Mouse (Mus musculus) retina, postnatal 1 day (tissue): ENCODE measurements at regions not wholly inside any gene's neighbourhood (a gene's known extent, or its start where the extent isn't known, plus 50 kb on each side); places are given as distances from the start of the nearest gene placed in this dataset.

Experiments
- DNase-seq: peaks from one replicate; pipeline ENCODE4 v3.0.0-alpha.2; 2012

DNA sequence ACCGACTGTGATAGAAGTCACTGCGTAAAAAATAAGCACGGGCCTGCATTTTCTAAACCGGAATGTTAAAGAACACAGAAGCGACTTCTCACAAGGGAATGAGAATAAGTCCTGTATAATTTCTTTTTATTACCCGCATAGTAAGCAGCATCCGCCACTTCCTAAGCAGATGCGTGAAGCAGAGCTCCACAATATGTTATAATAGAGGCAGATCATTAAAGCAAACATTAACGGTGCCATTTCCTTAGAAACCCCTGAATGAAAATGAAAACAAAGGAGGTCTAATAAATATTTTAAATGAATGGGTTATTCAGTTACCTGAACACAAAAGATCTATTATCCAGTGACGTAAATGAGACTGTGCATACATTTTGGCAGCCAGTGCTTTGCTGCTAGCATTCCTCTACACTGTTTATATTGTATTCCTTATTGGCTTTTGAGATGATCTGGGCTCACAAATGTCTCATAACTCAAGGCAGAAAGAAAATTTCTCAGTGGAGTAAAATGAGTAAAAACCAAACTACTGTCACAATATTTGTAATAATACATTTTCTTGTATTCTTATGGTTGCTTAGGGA lies 566.6 kb upstream of the Epha6 start:
- peak; percentile 6 for DNase-seq

- peak; percentile 94 for DNase-seq
Observed at GRCm38 (mm10) chr16:61138106-61138505, 532.8 kb upstream of the Epha6 start.
